Mouse (Mus musculus) MEL (cell line): ENCODE data around the gene Asb17. TPM values are rescaled to one million over a fixed set of nuclear protein-coding genes. Genes with fewer than 3 reads are reported as not detected.

ENCODE experiments used
- DNase-seq: peaks from one replicate; pipeline ENCODE4 v3.0.0; 2011; ENCODE audit warnings: low read depth, low spot score
- H3K27ac ChIP-seq: 2 replicates; pipeline ENCODE4 v1.5.1; 2012; ENCODE audit warnings: low read depth, mild to moderate bottlenecking, control low read depth, low read length, moderate library complexity; ENCODE audit not compliant: control insufficient read depth
- H3K27me3 ChIP-seq, 2 experiments: fragments of 150-350 bp in 1 of 2; sonication (generic) in 1 of 2; 2 replicates each; pipeline ENCODE4 v1.6.1; 2012; ENCODE audit warnings: low read length in 2 of 2, mild to moderate bottlenecking in 2 of 2, improper control_type of control experiment in 1 of 2, moderate library complexity in 1 of 2; ENCODE audit not compliant: insufficient read depth in 2 of 2, control insufficient read depth in 1 of 2
- H3K36me3 ChIP-seq, 2 experiments: 2 replicates each; pipeline ENCODE4 v1.6.1; 2012 to 2014; ENCODE audit warnings: low read length in 2 of 2, improper control_type of control experiment in 1 of 2, inconsistent platforms in 1 of 2, mild to moderate bottlenecking in 1 of 2; ENCODE audit not compliant: insufficient read depth in 2 of 2, control insufficient read depth in 1 of 2
- H3K4me1 ChIP-seq, 2 experiments: fragments of 150-350 bp in 1 of 2; sonication (generic) in 1 of 2; 2 replicates each; pipeline ENCODE4 v1.6.1; 2012; ENCODE audit warnings: low read length in 2 of 2, improper control_type of control experiment in 1 of 2, mild to moderate bottlenecking in 1 of 2; ENCODE audit not compliant: insufficient read depth in 2 of 2, control insufficient read depth in 1 of 2
- H3K4me3 ChIP-seq, 2 experiments: fragments of 150-350 bp in 1 of 2; sonication (generic) in 1 of 2; 2 replicates each; pipeline ENCODE4 v1.5.1; 2012; ENCODE audit warnings: low read depth in 2 of 2, low read length in 2 of 2, mild to moderate bottlenecking in 2 of 2, moderate library complexity in 2 of 2, control low read depth in 1 of 2, improper control_type of control experiment in 1 of 2; ENCODE audit not compliant: control insufficient read depth in 1 of 2, insufficient read depth in 1 of 2
- H3K79me2 ChIP-seq: 2 replicates; pipeline ENCODE4 v1.6.1; 2012; ENCODE audit warnings: mild to moderate bottlenecking, low read length, moderate library complexity; ENCODE audit not compliant: control insufficient read depth, poor library complexity, insufficient read depth
- H3K9ac ChIP-seq: 2 replicates; pipeline ENCODE4 v1.6.1; 2012; ENCODE audit warnings: low read depth, mild to moderate bottlenecking, control low read depth, low read length, moderate library complexity; ENCODE audit not compliant: control insufficient read depth, poor library complexity, severe bottlenecking
- H3K9me3 ChIP-seq: fragments of 150-350 bp; sonication (generic); replicated peaks from 2 replicates; pipeline ENCODE4 v1.6.1; 2012; ENCODE audit warnings: mild to moderate bottlenecking, low read length, improper control_type of control experiment, moderate library complexity; ENCODE audit not compliant: insufficient read depth
- BHLHE40 ChIP-seq: IDR thresholded peaks from 2 replicates; pipeline ENCODE4 v1.6.1; 2012; ENCODE audit warnings: low read depth, mild to moderate bottlenecking, inconsistent platforms, low read length, improper control_type of control experiment, borderline replicate concordance
- CHD1 ChIP-seq: IDR thresholded peaks from 2 replicates; pipeline ENCODE4 v1.6.1; 2012; ENCODE audit warnings: low read depth, mild to moderate bottlenecking, inconsistent platforms, low read length, improper control_type of control experiment
- CHD2 ChIP-seq: IDR thresholded peaks from 2 replicates; pipeline ENCODE4 v1.6.1; 2011; ENCODE audit warnings: low read length, improper control_type of control experiment
- CTCF ChIP-seq, 3 experiments: IDR thresholded peaks in 2 of 3; conservative IDR thresholded peaks in 1 of 3; 2 replicates each; pipeline ENCODE4 v1.5.1; 2011 to 2012; ENCODE audit warnings: low read length in 3 of 3, low read depth in 2 of 3, mild to moderate bottlenecking in 2 of 3, improper control_type of control experiment in 1 of 3, inconsistent platforms in 1 of 3, mixed read lengths in 1 of 3, moderate library complexity in 1 of 3; ENCODE audit not compliant: control insufficient read depth in 1 of 3, insufficient read depth in 1 of 3, poor library complexity in 1 of 3, severe bottlenecking in 1 of 3
- EP300 ChIP-seq, 2 experiments: IDR thresholded peaks; 2 replicates each; pipeline ENCODE4 v1.6.1; 2011; ENCODE audit warnings: improper control_type of control experiment in 2 of 2, low read length in 2 of 2, low read depth in 1 of 2, mild to moderate bottlenecking in 1 of 2
- GABPA ChIP-seq: IDR thresholded peaks from 2 replicates; pipeline ENCODE4 v1.6.1; 2012; ENCODE audit warnings: low read depth, mild to moderate bottlenecking, inconsistent platforms, low read length, improper control_type of control experiment, moderate library complexity
- GATA1 ChIP-seq: IDR thresholded peaks from 2 replicates; pipeline ENCODE4 v1.6.1; 2011; ENCODE audit warnings: low read depth, low read length, improper control_type of control experiment
- HCFC1 ChIP-seq: IDR thresholded peaks from 2 replicates; pipeline ENCODE4 v1.6.1; 2012; ENCODE audit warnings: low read depth, mild to moderate bottlenecking, inconsistent platforms, low read length, improper control_type of control experiment, moderate library complexity
- JUND ChIP-seq: IDR thresholded peaks from 2 replicates; pipeline ENCODE4 v1.6.1; 2011; ENCODE audit warnings: low read depth, mild to moderate bottlenecking, improper control_type of control experiment, low read length
- KAT2A ChIP-seq: conservative IDR thresholded peaks from 2 replicates; pipeline ENCODE4 v1.6.1; 2012; ENCODE audit warnings: low read depth, low read length, improper control_type of control experiment, inconsistent platforms
- MAFK ChIP-seq: IDR thresholded peaks from 2 replicates; pipeline ENCODE4 v1.6.1; 2011; ENCODE audit warnings: low read depth, mild to moderate bottlenecking, low read length, improper control_type of control experiment, borderline replicate concordance
- MAX ChIP-seq: IDR thresholded peaks from 2 replicates; pipeline ENCODE4 v1.6.1; 2011; ENCODE audit warnings: low read length, improper control_type of control experiment
- MAZ ChIP-seq: IDR thresholded peaks from 2 replicates; pipeline ENCODE4 v1.6.1; 2012; ENCODE audit warnings: low read depth, mild to moderate bottlenecking, inconsistent platforms, low read length, improper control_type of control experiment
- MEF2A ChIP-seq: IDR thresholded peaks from 2 replicates; pipeline ENCODE4 v1.6.1; 2014; ENCODE audit warnings: low read depth, mild to moderate bottlenecking, inconsistent platforms, low read length, improper control_type of control experiment; ENCODE audit not compliant: poor library complexity, insufficient replicate concordance, severe bottlenecking; ENCODE audit errors: extremely low read depth
- MYB ChIP-seq: IDR thresholded peaks from 2 replicates; pipeline ENCODE4 v1.6.1; 2011; ENCODE audit warnings: mild to moderate bottlenecking, low read depth, low read length, improper control_type of control experiment
- MYC ChIP-seq: IDR thresholded peaks from 2 replicates; pipeline ENCODE4 v1.6.1; 2011; ENCODE audit warnings: low read depth, mild to moderate bottlenecking, low read length, improper control_type of control experiment, moderate library complexity
- NELFE ChIP-seq: IDR thresholded peaks from 2 replicates; pipeline ENCODE4 v1.6.1; 2011; ENCODE audit warnings: low read depth, low read length, improper control_type of control experiment
- NRF1 ChIP-seq: IDR thresholded peaks from 2 replicates; pipeline ENCODE4 v1.6.1; 2014; ENCODE audit warnings: low read depth, mild to moderate bottlenecking, inconsistent platforms, low read length, improper control_type of control experiment, moderate library complexity; ENCODE audit not compliant: poor library complexity, insufficient read depth, severe bottlenecking
- POLR2A ChIP-seq, 2 experiments: IDR thresholded peaks; 2 replicates each; pipeline ENCODE4 v1.6.1; 2011 to 2012; ENCODE audit warnings: low read length in 2 of 2, mild to moderate bottlenecking in 2 of 2, control low read depth in 1 of 2, improper control_type of control experiment in 1 of 2, low read depth in 1 of 2, moderate library complexity in 1 of 2; ENCODE audit not compliant: control insufficient read depth in 1 of 2, insufficient read depth in 1 of 2, poor library complexity in 1 of 2
- POLR2AphosphoS2 ChIP-seq: IDR thresholded peaks from 2 replicates; pipeline ENCODE4 v1.6.1; 2011; ENCODE audit warnings: low read length, improper control_type of control experiment
- POLR2AphosphoS5 ChIP-seq: IDR thresholded peaks from 2 replicates; pipeline ENCODE4 v1.6.1; 2012; ENCODE audit warnings: low read depth, borderline replicate concordance, mild to moderate bottlenecking, inconsistent platforms, low read length, moderate library complexity, mixed read lengths
- SIN3A ChIP-seq: IDR thresholded peaks from 2 replicates; pipeline ENCODE4 v1.6.1; 2012; ENCODE audit warnings: low read length, improper control_type of control experiment, inconsistent platforms
- SMC3 ChIP-seq: IDR thresholded peaks from 2 replicates; pipeline ENCODE4 v1.6.1; 2011; ENCODE audit warnings: low read depth, low read length, improper control_type of control experiment
- TAL1 ChIP-seq: IDR thresholded peaks from 2 replicates; pipeline ENCODE4 v1.6.1; 2012; ENCODE audit warnings: mild to moderate bottlenecking, inconsistent platforms, low read length, moderate library complexity, mixed read lengths
- TCF12 ChIP-seq: IDR thresholded peaks from 2 replicates; pipeline ENCODE4 v1.6.1; 2014; ENCODE audit warnings: low read depth, mild to moderate bottlenecking, inconsistent platforms, low read length, improper control_type of control experiment, moderate library complexity
- UBTF ChIP-seq: IDR thresholded peaks from 2 replicates; pipeline ENCODE4 v1.6.1; 2012; ENCODE audit warnings: low read depth, mild to moderate bottlenecking, inconsistent platforms, low read length, improper control_type of control experiment, moderate library complexity, borderline replicate concordance; ENCODE audit not compliant: insufficient read depth
- USF1 ChIP-seq: IDR thresholded peaks from 2 replicates; pipeline ENCODE4 v1.6.1; 2014; ENCODE audit warnings: low read depth, mild to moderate bottlenecking, inconsistent platforms, low read length, improper control_type of control experiment, moderate library complexity
- USF2 ChIP-seq, 2 experiments: IDR thresholded peaks; 2 replicates each; pipeline ENCODE4 v1.6.1; 2011 to 2012; ENCODE audit warnings: improper control_type of control experiment in 2 of 2, low read length in 2 of 2, borderline replicate concordance in 1 of 2, inconsistent platforms in 1 of 2, low read depth in 1 of 2, mild to moderate bottlenecking in 1 of 2; ENCODE audit not compliant: insufficient read depth in 1 of 2
- ZMIZ1 ChIP-seq: IDR thresholded peaks from 2 replicates; pipeline ENCODE4 v1.6.1; 2012; ENCODE audit warnings: low read depth, mild to moderate bottlenecking, inconsistent platforms, low read length, improper control_type of control experiment, moderate library complexity
- ZNF384 ChIP-seq: IDR thresholded peaks from 2 replicates; pipeline ENCODE4 v1.6.1; 2012; ENCODE audit warnings: low read depth, mild to moderate bottlenecking, inconsistent platforms, low read length, improper control_type of control experiment
- polyA plus RNA-seq, 2 experiments: library from polyadenylated mRNA; stranded (reverse) in 1 of 2; unstranded in 1 of 2; fragments of >175 nt in 1 of 2; fragments of >200 nt in 1 of 2; gene quantifications; 2 replicates each; pipeline versions ENCODE4 v1.2.1 to v1.2.4; 2012; ENCODE audit warnings: low replicate concordance in 2 of 2, low read depth in 1 of 2; ENCODE audit not compliant: insufficient read length in 2 of 2, insufficient read depth in 1 of 2, missing spikeins in 1 of 2
- total RNA-seq: library from RNA; depleted of rRNA; stranded (reverse); fragments of 300-350 nt; gene quantifications from 2 replicates; pipeline ENCODE4 v1.2.3, GENCODE M21; 2012

Gene Asb17
- total and polyA plus RNA-seq, 3 experiments = 5.7 to 9.7 TPM; not detected in 1

GRCm38 (mm10) chr3:153799603-153800002, 44.4 kb upstream of the Asb17 start:
- Histone ChIP-seq H3K79me2 (no peaks in the 10 kb centered on the region), H3K4me3 (no peak overlapping the region), H3K4me1 (peaks cover 46 to 67% of the 10 kb centered on the region in 2 experiments), H3K36me3 (peaks cover 0 to 67% of the 10 kb centered on the region in 2 experiments; a peak in 2 of 4 replicates), H3K27me3 (no peaks in the 10 kb centered on the region), H3K9me3 (no peaks in the 10 kb centered on the region), H3K9ac (no peak overlapping the region), H3K27ac (peak overlapping the region; percentile 90)
- no peak for TF ChIP-seq GABPA
- no peak for TF ChIP-seq TAL1
- TF ChIP-seq EP300 (IDR thresholded peaks at IDR 0.05; ENCODE audit: low read depth in 1 of 2, low read length in 2 of 2) = no peak
- TF ChIP-seq POLR2A (IDR thresholded peaks at IDR 0.05; ENCODE audit: control insufficient read depth in 1 of 2, insufficient read depth in 1 of 2, low read depth in 1 of 2, low read length in 2 of 2, poor library complexity in 1 of 2) = no peak
- no peak for TF ChIP-seq JUND
- TF ChIP-seq GATA1 = no peak
- TF ChIP-seq USF2 (IDR thresholded peaks at IDR 0.05; ENCODE audit: borderline replicate concordance in 1 of 2, insufficient read depth in 1 of 2, low read depth in 1 of 2, low read length in 2 of 2) = no peak
- TF ChIP-seq MEF2A = no peak
- TF ChIP-seq SMC3 = no peak
- TF ChIP-seq MYB = no peak
- no peak for TF ChIP-seq ZNF384
- TF ChIP-seq MAZ = no peak
- TF ChIP-seq MAX = no peak
- TF ChIP-seq USF1 = no peak
- no peak for TF ChIP-seq BHLHE40
- TF ChIP-seq POLR2AphosphoS5 = no peak
- no peak for TF ChIP-seq TCF12
- no peak for TF ChIP-seq SIN3A
- no peak for TF ChIP-seq POLR2AphosphoS2
- TF ChIP-seq MYC = no peak
- DNase-seq = peak; percentile 21

- H3K4me3 ChIP-seq = peak overlapping the region in 1 of 2 experiments; percentile 34; a peak in 2 of 4 replicates
- DNase-seq = peak; percentile 65
- peak overlapping the region; percentile 90 for H3K27ac ChIP-seq
- peaks cover 49 to 70% of the 10 kb centered on the region in 2 experiments for H3K4me1 ChIP-seq
- peaks cover 0 to 71% of the 10 kb centered on the region in 2 experiments; a peak in 2 of 4 replicates for H3K36me3 ChIP-seq
- no peaks in the 10 kb centered on the region for H3K27me3 ChIP-seq
- no peaks in the 10 kb centered on the region for H3K9me3 ChIP-seq
- peak overlapping the region; percentile 68 for H3K9ac ChIP-seq
- no peaks in the 10 kb centered on the region for H3K79me2 ChIP-seq
- TF ChIP-seq NELFE (no peak), ZMIZ1 (no peak), KAT2A (no peak), CHD2 (no peak), NRF1 (no peak), CTCF (IDR thresholded peaks at IDR 0.05 in 2 of 3, conservative IDR thresholded peaks at IDR 0.05 in 1 of 3; ENCODE audit: control insufficient read depth in 1 of 3, insufficient read depth in 1 of 3, low read depth in 2 of 3, low read length in 3 of 3, poor library complexity in 1 of 3, severe bottlenecking in 1 of 3) (no peak), SMC3 (no peak), USF1 (no peak), EP300 (IDR thresholded peaks at IDR 0.05; ENCODE audit: low read depth in 1 of 2, low read length in 2 of 2) (peak; percentile 51 to 73; a peak in 2 of 4 replicates), TCF12 (peak; percentile 50; the same call in 1 of the 2 replicates), MYC (no peak), GATA1 (peak; percentile 86), MEF2A (no peak), POLR2A (IDR thresholded peaks at IDR 0.05; ENCODE audit: control insufficient read depth in 1 of 2, insufficient read depth in 1 of 2, low read depth in 1 of 2, low read length in 2 of 2, poor library complexity in 1 of 2) (no peak), TAL1 (no peak), ZNF384 (no peak), HCFC1 (no peak), UBTF (no peak), CHD1 (no peak), MAFK (no peak)
These were observed 43.3 kb upstream of the Asb17 start for GRCm38 (mm10) chr3:153800690-153801089.
